Mouse (Mus musculus) limb, embryonic 14.5 days (tissue): Measurements from ENCODE around the gene Gm20388. TPM values are rescaled to one million over a fixed set of nuclear protein-coding genes. Genes with fewer than 3 reads are reported as not detected.

ENCODE experiments used
- ATAC-seq: fragments of 200-750 bp; cut with Nextera tagmentation; 2 replicates; pipeline ENCODE4 v1.8.0; 2017; ENCODE audit warnings: low read depth, moderate number of reproducible peaks, moderate TSS enrichment; ENCODE audit not compliant: low FRiP score
- DNase-seq: peaks from one replicate; pipeline ENCODE4 v3.0.0-alpha.2; 2015; ENCODE audit warnings: low spot score
- H3K27ac ChIP-seq: fragments of 300-500 bp; sonication (generic); replicated peaks from 2 replicates; pipeline ENCODE4 v1.5.1; 2014; ENCODE audit warnings: low read depth, mild to moderate bottlenecking, low read length, moderate library complexity, mixed read lengths
- H3K27me3 ChIP-seq: fragments of 300-500 bp; sonication (generic); 2 replicates; pipeline ENCODE4 v1.6.1; 2014; ENCODE audit warnings: low read length, mixed read lengths; ENCODE audit not compliant: control insufficient read depth, insufficient read depth
- H3K36me3 ChIP-seq: fragments of 300-500 bp; sonication (generic); 2 replicates; pipeline ENCODE4 v1.6.1; 2014; ENCODE audit warnings: mild to moderate bottlenecking, low read length, moderate library complexity, mixed read lengths; ENCODE audit not compliant: control insufficient read depth, insufficient read depth
- H3K4me1 ChIP-seq: fragments of 300-500 bp; sonication (generic); 2 replicates; pipeline ENCODE4 v1.6.1; 2014; ENCODE audit warnings: antibody characterized with exemption, low read length, mixed read lengths; ENCODE audit not compliant: control insufficient read depth, insufficient read depth
- H3K4me2 ChIP-seq: fragments of 300-500 bp; sonication (generic); replicated peaks from 2 replicates; pipeline ENCODE4 v1.6.1; 2014; ENCODE audit warnings: low read depth, mild to moderate bottlenecking, low read length, moderate library complexity; ENCODE audit not compliant: severe bottlenecking
- H3K4me3 ChIP-seq: fragments of 300-500 bp; sonication (generic); replicated peaks from 2 replicates; pipeline ENCODE4 v1.5.1; 2014; ENCODE audit warnings: low read length
- H3K9ac ChIP-seq: fragments of 300-500 bp; sonication (generic); 2 replicates; pipeline ENCODE4 v1.6.1; 2014; ENCODE audit warnings: mild to moderate bottlenecking, low read depth, low read length, moderate library complexity; ENCODE audit not compliant: severe bottlenecking
- H3K9me3 ChIP-seq: fragments of 300-500 bp; sonication (generic); 2 replicates; pipeline ENCODE4 v1.6.1; 2016; ENCODE audit warnings: low read length; ENCODE audit not compliant: control insufficient read depth
- POLR2A ChIP-seq: fragments of 200-500 bp; IDR thresholded peaks from 2 replicates; pipeline ENCODE4 v1.8.0; 2012; ENCODE audit warnings: inconsistent platforms, mild to moderate bottlenecking, moderate library complexity, borderline replicate concordance; ENCODE audit not compliant: insufficient read depth, insufficient read length; ENCODE audit errors: extremely low read depth
- WGBS: fragments of 180-500 bp; shearing (Covaris S2); extraction: QIAGEN DNeasy Blood & Tissue Kit; methylation state at CpG from one replicate; pipeline ENCODE4 v1.1.7; 2014; 5-methylcytosine and 5-hydroxymethylcytosine counted together
- polyA plus RNA-seq, 2 experiments: library from polyadenylated mRNA; depleted of rRNA in 1 of 2; stranded (reverse) in 1 of 2; unstranded in 1 of 2; fragments of >200 nt; fragmentation: Nextera tagmentation in 1 of 2; extraction: Ambion mirVana in 1 of 2; gene quantifications; 2 replicates each; pipeline versions ENCODE4 v1.2.1 to v1.2.3; 2012 to 2014

Gene Gm20388
- polyA plus RNA-seq, 2 experiments: 1.9 to 49.9 TPM

DNA sequence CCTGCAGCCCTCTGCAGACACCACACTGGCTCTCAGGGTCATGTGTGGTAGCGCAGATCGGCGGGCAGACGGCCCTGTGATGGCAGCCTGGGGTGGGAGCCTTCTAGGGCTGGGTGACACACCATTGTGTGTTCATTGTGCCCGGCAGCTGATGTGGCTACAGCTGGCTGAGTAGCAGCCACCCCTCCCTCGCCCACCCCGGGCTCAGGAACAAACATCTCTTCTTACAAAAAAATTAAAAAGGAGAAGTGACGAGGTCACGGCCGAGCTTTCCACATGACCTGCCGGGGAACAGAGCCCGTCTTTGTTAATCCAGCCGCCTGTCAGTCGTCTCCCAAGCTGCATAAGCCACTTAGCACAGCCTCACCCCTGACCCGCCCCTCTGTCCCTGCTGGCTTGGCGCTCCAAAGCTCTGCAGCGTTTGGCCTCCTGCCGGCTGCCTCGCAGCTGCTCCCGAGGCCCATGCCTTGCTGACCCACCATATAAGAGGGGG is 412.4 kb downstream of the Gm20388 start:
- ATAC-seq: peak; percentile 76
- H3K9ac ChIP-seq: 0 out of 2 replicates have a peak overlapping the region, but pooled peaks have one; percentile 16

GRCm38 (mm10) chr8:120324555-120324954 is 413.9 kb downstream of the Gm20388 start:
- peak; percentile 37 for DNase-seq
- no peaks in the 10 kb centered on the region for H3K27me3 ChIP-seq
- H3K9ac ChIP-seq: no peak overlapping the region
- no peak for TF ChIP-seq POLR2A
- H3K4me1 ChIP-seq: peaks cover 20% of the 10 kb centered on the region
- 63% methylated on average over 3 of the region's 3 CpGs for WGBS
- no peaks in the 10 kb centered on the region for H3K36me3 ChIP-seq
- no peak overlapping the region for H3K27ac ChIP-seq
- no peak overlapping the region for H3K4me2 ChIP-seq
- H3K9me3 ChIP-seq: no peaks in the 10 kb centered on the region
- no peak overlapping the region for H3K4me3 ChIP-seq
- no peak for ATAC-seq

More for the DNA sequence above, 412.4 kb downstream of the Gm20388 start:
- no peak for TF ChIP-seq POLR2A
- Histone ChIP-seq H3K4me3 (no peak overlapping the region), H3K4me1 (peaks cover 26% of the 10 kb centered on the region), H3K27me3 (no peaks in the 10 kb centered on the region), H3K36me3 (no peaks in the 10 kb centered on the region), H3K9me3 (no peaks in the 10 kb centered on the region), H3K27ac (peak overlapping the region; percentile 53; the same call in 1 of the 2 replicates), H3K4me2 (0 out of 2 replicates have a peak overlapping the region, but pooled peaks have one; percentile 8)
- WGBS: 25% methylated on average over 20 of the region's 20 CpGs
- peak; percentile 77 for DNase-seq

- Histone ChIP-seq H3K9me3 (no peaks in the 10 kb centered on the region), H3K36me3 (no peaks in the 10 kb centered on the region), H3K27ac (no peak overlapping the region), H3K9ac (no peak overlapping the region), H3K4me1 (peaks cover 20% of the 10 kb centered on the region), H3K27me3 (no peaks in the 10 kb centered on the region), H3K4me3 (no peak overlapping the region), H3K4me2 (no peak overlapping the region)
- no peak for ATAC-seq
- DNase-seq: no peak
- TF ChIP-seq POLR2A: no peak
- 65% methylated on average over 5 of the region's 5 CpGs for WGBS
Measured at GRCm38 (mm10) chr8:120325172-120325767, 414.6 kb downstream of the Gm20388 start.

DNA sequence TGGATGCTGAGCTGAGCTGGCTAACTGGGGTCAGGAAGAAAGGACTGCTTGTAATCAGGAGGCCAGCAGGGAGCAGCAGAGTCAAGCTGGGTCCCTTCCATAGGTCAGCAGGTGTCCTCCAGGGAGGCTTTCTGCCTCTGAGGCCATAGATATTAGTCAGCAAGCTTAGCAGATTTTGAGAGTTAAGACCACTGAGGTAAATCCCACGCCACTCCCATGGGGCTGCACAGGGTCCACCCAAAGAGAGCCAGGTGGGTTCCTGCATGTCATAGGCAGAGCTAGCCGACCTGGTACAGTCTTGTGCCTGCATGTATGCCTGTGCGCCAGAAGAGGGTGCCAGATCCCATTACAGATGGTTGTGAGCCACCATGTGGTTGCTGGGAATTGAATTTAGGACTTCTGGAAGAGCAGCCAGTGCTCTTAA is 416.5 kb downstream of the Gm20388 start:
- no peaks in the 10 kb centered on the region for H3K36me3 ChIP-seq
- no peak for DNase-seq
- H3K9ac ChIP-seq: no peak overlapping the region
- H3K4me1 ChIP-seq: peaks cover 30% of the 10 kb centered on the region
- H3K9me3 ChIP-seq: no peaks in the 10 kb centered on the region
- no peak overlapping the region for H3K27ac ChIP-seq
- whole genome bisulfite sequencing: 74% methylated on average over 3 of the region's 3 CpGs
- H3K4me2 ChIP-seq: no peak overlapping the region
- TF ChIP-seq POLR2A: no peak
- no peak overlapping the region for H3K4me3 ChIP-seq
- no peak for ATAC-seq
- H3K27me3 ChIP-seq: no peaks in the 10 kb centered on the region

- no peaks in the 10 kb centered on the region for H3K27me3 ChIP-seq
- H3K4me3 ChIP-seq: no peak overlapping the region
- no peak overlapping the region for H3K9ac ChIP-seq
- no peaks in the 10 kb centered on the region for H3K36me3 ChIP-seq
- no peak for TF ChIP-seq POLR2A
- no peak for ATAC-seq
- 89% methylated on average over 13 of the region's 13 CpGs for WGBS
- H3K4me2 ChIP-seq: no peak overlapping the region
- peaks cover 19% of the 10 kb centered on the region for H3K4me1 ChIP-seq
- DNase-seq: no peak
- no peaks in the 10 kb centered on the region for H3K9me3 ChIP-seq
- H3K27ac ChIP-seq: no peak overlapping the region
Measured at GRCm38 (mm10) chr8:120328361-120329022, 417.9 kb downstream of the Gm20388 start.
